Mouse (Mus musculus) urinary bladder, postnatal 4 days (tissue): Measurements from ENCODE around the gene Themis2.
"Not testable (repeated sequence)": the region's sequence is repeated elsewhere in the genome, so short reads cannot be mapped to it uniquely, and the experiment has no call there.

Experiments
- DNase-seq, 2 experiments: peaks; one replicate each; pipeline ENCODE4 v3.0.0; 2021 to 2022; ENCODE audit warnings: low spot score in 2 of 2

The Themis2 gene

GRCm38 (mm10) chr4:132799845-132800244, 3.7 kb upstream of the Themis2 start:
- DNase-seq: no peak

- not testable (repeated sequence) for DNase-seq
Measured at GRCm38 (mm10) chr4:132798666-132799065, 2.5 kb upstream of the Themis2 start.

GRCm38 (mm10) chr4:132798028-132798427, 1.8 kb upstream of the Themis2 start:
- DNase-seq: no peak

- no peak for DNase-seq
Measured at GRCm38 (mm10) chr4:132797461-132797860, 1.3 kb upstream of the Themis2 start.

- DNase-seq: no peak
Measured at GRCm38 (mm10) chr4:132795171-132795570, 1.0 kb downstream of the Themis2 start.

GRCm38 (mm10) chr4:132794760-132795159, 1.4 kb downstream of the Themis2 start:
- DNase-seq: no peak

- DNase-seq: no peak
Measured at GRCm38 (mm10) chr4:132794028-132794427, 2.2 kb downstream of the Themis2 start.

- DNase-seq: not testable (repeated sequence)
Measured at GRCm38 (mm10) chr4:132793322-132794004, 2.7 kb downstream of the Themis2 start.

- no peak for DNase-seq
Measured at GRCm38 (mm10) chr4:132789731-132790130, 6.5 kb downstream of the Themis2 start.

GRCm38 (mm10) chr4:132785228-132785627, 11.0 kb downstream of the Themis2 start:
- DNase-seq: no peak

- DNase-seq: no peak
Measured at GRCm38 (mm10) chr4:132783732-132784131, 12.5 kb downstream of the Themis2 start.

- no peak for DNase-seq
Measured at GRCm38 (mm10) chr4:132780288-132780687, 15.9 kb downstream of the Themis2 start.

GRCm38 (mm10) chr4:132778562-132779201, 17.5 kb downstream of the Themis2 start:
- DNase-seq: no peak

GRCm38 (mm10) chr4:132776764-132777163, 19.4 kb downstream of the Themis2 start:
- DNase-seq: peak; percentile 43 to 72

- DNase-seq: no peak
Measured at GRCm38 (mm10) chr4:132774905-132775304, 21.3 kb downstream of the Themis2 start.

- DNase-seq: no peak
Measured at GRCm38 (mm10) chr4:132771776-132772175, 24.4 kb downstream of the Themis2 start.

- DNase-seq: peak; percentile 95 to 99
Measured at GRCm38 (mm10) chr4:132767914-132768876, 28.0 kb downstream of the Themis2 start, which contains the start of gene Rpa2. Gene Rpa2, plus strand, starts transcription at chr4:132768332.

- not testable (repeated sequence) for DNase-seq
Measured at GRCm38 (mm10) chr4:132763125-132763524, 33.1 kb downstream of the Themis2 start.

- no peak for DNase-seq
Measured at GRCm38 (mm10) chr4:132762602-132763001, 33.6 kb downstream of the Themis2 start.

- DNase-seq: no peak
Measured at GRCm38 (mm10) chr4:132760296-132760695, 35.9 kb downstream of the Themis2 start.

GRCm38 (mm10) chr4:132757633-132758351, 38.4 kb downstream of the Themis2 start:
- DNase-seq: no peak
